Mouse (Mus musculus): ENCODE results near the gene Gpr162.
"Not testable (repeated sequence)": the region's sequence is repeated elsewhere in the genome, so short reads cannot be mapped to it uniquely, and the experiment has no call there.

Gpr162 gene

DNA sequence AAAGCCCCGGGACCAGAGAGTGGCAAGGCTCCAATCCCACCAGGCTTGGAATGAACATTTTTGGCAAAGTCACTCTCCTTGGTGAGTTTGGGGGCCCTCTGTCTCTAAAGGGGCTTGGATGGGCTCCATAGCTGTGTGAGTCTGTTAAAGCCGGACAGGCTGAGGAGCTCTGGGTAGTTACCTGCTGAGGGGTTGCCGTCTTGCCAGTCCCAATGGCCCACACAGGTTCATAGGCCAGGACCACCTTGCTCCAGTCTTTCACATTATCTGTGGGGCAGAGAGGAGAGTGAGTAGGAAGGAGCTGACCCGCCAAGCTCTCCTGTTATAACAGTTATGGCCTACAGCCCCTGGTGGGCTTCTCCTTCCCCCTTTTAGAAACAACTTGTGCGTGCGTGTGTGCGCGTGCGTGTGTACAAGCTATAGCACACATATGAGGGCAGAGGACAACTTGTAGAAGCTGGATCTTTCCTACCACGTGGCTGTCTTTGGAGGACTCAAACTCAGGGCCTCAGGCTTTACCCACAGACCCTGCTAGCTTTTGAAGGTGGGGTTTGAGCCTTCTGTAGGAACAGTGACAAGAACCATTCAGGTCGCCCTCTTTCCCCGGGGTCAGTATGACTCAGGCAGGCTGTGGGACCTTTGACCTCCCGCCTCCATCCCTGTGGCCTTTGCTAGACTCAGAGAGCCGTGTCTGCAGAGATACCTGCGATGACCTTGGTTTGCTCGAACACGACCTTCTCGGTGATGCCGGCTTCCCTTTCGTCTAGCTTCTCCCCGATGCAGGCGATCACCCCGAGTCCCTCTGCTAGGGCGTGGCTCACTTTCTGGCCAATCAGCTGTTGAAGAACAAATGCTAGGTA lies 51.9 kb downstream of the Gpr162 start:
- no peak for DNase-seq (ENCODE audit: low spot score in 2 of 2)

DNA sequence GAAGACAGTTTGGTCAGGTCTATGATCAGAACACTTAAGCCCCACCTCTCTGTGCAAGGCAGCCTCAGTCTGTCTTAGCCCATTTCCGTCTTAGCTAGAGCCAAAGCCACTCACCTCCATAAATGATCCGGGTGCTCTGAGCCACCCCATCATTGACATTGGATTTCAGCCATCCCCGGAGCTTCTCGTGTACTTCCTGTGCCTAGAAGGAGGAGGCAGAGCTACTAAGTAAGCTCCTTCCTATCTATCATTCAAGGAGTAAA lies 52.4 kb downstream of the Gpr162 start:
- DNase-seq (ENCODE audit: low spot score in 2 of 2) = no peak

DNA sequence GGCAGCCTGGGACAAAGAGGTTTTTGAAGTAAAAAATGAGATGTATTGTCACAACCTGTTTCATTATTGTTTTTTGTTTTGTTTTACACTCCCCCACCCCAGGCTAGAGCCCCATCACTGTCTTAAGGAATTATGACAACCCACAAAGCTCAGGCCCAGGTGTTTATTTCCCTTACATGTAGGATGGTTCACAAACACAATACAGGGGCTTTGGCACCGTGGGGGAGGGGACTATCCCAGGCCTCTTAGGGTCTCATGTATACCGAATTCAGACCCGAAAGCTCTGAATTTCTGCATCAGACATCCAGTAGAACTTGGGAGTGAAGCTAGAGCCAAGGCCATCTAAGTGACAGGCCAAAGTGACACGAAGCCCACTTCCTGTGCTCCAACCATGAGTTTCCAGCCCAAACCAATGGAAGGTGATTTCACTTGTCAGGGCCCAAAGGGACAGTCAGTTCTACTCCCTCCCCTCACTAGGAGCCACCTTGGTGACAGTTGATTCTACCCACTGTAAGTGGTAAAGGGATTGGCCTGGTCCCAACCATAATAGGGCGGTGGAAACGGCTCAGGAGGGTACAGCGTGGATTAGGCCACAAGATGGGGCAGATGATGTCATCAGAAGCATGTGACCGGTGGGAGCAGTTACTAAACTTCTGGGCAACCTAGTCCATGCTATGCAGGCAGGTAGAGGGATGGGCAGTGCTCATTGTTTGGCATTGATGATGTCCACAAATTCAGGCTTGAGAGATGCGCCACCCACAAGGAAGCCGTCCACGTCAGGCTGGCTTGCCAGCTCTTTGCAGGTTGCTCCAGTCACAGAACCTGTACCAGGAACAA lies 53.0 kb downstream of the Gpr162 start:
- DNase-seq (ENCODE audit: low spot score in 2 of 2) = not testable (repeated sequence)

DNA sequence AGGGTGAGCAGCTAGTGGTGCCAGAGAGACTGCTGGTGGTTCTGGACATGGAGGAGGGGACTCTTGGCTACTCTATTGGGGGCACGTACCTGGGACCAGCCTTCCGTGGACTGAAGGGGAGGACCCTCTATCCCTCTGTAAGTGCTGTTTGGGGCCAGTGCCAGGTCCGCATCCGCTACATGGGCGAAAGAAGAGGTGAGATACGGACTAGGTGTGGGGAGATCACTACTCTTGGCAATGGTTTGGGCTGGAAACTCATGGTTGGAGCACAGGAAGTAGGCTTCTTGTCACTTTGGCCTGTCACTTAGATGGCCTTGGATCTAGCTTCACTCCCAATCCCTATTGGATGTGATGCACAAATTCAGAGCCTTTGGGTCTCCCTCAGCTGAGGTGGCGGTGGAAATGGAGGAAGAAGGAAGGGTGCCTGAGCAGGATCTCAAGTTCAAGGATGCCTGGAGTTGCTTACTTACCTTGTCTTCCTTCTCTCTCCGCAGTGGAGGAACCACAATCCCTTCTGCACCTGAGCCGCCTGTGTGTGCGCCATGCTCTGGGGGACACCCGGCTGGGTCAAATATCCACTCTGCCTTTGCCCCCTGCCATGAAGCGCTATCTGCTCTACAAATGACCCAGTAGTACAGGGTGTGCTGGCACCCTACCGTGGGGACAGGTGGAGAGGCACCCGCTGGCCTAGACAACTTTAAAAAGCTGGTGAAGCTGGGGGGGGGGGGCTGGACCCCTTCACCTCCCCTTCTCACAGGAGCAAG lies 53.8 kb downstream of the Gpr162 start:
- DNase-seq (ENCODE audit: low spot score in 2 of 2) = no peak

DNA sequence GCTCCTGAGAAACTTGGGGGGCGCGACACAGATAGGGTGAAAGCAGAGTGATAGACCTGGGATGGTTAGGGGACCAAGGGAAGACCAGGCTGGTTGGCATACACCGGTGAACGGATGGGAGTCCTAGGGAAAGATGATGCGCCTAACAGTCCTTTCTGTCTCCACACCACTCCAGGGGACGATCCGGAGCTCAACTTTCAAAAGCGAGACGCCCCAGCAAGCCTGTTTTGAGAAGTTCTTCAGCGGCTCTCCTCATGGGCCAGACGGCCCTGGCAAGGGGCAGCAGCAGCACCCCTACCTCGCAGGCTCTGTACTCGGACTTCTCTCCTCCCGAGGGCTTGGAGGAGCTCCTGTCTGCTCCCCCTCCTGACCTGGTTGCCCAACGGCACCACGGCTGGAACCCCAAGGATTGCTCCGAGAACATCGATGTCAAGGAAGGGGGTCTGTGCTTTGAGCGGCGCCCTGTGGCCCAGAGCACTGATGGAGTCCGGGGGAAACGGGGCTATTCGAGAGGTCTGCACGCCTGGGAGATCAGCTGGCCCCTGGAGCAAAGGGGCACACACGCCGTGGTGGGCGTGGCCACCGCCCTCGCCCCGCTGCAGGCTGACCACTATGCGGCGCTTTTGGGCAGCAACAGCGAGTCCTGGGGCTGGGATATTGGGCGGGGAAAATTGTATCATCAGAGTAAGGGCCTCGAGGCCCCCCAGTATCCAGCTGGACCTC lies 54.6 kb downstream of the Gpr162 start:
- DNase-seq (ENCODE audit: low spot score in 2 of 2) = peak; percentile 78 to 85
